Mouse (Mus musculus): Measurements from ENCODE around the gene Magi3. TPM values are rescaled to one million over a fixed set of nuclear protein-coding genes. Genes with fewer than 3 reads are reported as not detected.

Gene Magi3
- polyA plus RNA-seq, 1 experiment from 2014 or later, result 8.7 TPM

GRCm38 (mm10) chr3:104182711-104183110 lies 37.5 kb downstream of the Magi3 start:
- Histone ChIP-seq H3K4me3 (no peak overlapping the region), H3K9me3 (no peaks in the 10 kb centered on the region), H3K36me3 (peaks cover 10% of the 10 kb centered on the region), H3K27me3 (ENCODE audit: insufficient read depth, poor library complexity, severe bottlenecking) (no peaks in the 10 kb centered on the region), H3K4me1 (no peaks in the 10 kb centered on the region), H3K27ac (no peak overlapping the region)
- DNase-seq (ENCODE audit: low spot score), result no peak

GRCm38 (mm10) chr3:104161347-104161746 lies 58.8 kb downstream of the Magi3 start:
- H3K36me3 ChIP-seq, result no peaks in the 10 kb centered on the region
- no peak for DNase-seq (ENCODE audit: low spot score)
- WGBS, result 87% methylated on average over 3 of the region's 3 CpGs
- no peaks in the 10 kb centered on the region for H3K4me1 ChIP-seq
- no peaks in the 10 kb centered on the region for H3K27me3 ChIP-seq (ENCODE audit: insufficient read depth, poor library complexity, severe bottlenecking)
- H3K4me3 ChIP-seq, result no peak overlapping the region
- no peaks in the 10 kb centered on the region for H3K9me3 ChIP-seq
- no peak overlapping the region for H3K27ac ChIP-seq

DNA sequence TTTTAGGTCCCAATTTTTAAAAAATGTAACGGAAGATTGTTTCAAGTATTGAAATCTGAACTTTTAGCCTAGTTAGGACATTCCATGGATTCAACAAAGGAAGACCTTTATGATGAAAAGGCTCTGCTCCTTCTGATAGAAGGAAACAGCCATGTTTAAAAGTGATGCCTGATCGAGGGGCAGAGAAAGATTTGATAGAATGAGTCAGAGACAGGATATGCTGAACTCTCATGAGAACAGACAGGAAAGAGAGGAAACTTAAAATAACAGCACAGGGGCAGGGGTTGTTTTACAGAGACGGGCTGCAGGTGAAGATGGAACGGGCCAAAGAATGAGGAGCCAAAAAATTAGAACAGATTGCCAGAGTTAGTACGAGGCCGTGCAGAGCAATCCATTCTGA lies 59.6 kb downstream of the Magi3 start:
- no peak for DNase-seq (ENCODE audit: low spot score)
- Histone ChIP-seq H3K9me3 (no peaks in the 10 kb centered on the region), H3K4me3 (no peak overlapping the region), H3K36me3 (no peaks in the 10 kb centered on the region), H3K27me3 (ENCODE audit: insufficient read depth, poor library complexity, severe bottlenecking) (no peaks in the 10 kb centered on the region), H3K4me1 (no peaks in the 10 kb centered on the region), H3K27ac (no peak overlapping the region)
- WGBS, result 73% methylated on average over 6 of the region's 6 CpGs

GRCm38 (mm10) chr3:104150146-104150545 lies 70.0 kb downstream of the Magi3 start:
- no peaks in the 10 kb centered on the region for H3K36me3 ChIP-seq
- no peak for DNase-seq (ENCODE audit: low spot score)
- WGBS, result 72% methylated on average over 2 of the region's 2 CpGs
- 0 out of 2 replicates have a peak, but pooled peaks cover 3% of the 10 kb centered on the region for H3K4me1 ChIP-seq
- no peak overlapping the region for H3K27ac ChIP-seq
- no peaks in the 10 kb centered on the region for H3K27me3 ChIP-seq (ENCODE audit: insufficient read depth, poor library complexity, severe bottlenecking)
- no peaks in the 10 kb centered on the region for H3K9me3 ChIP-seq
- H3K4me3 ChIP-seq, result no peak overlapping the region

DNA sequence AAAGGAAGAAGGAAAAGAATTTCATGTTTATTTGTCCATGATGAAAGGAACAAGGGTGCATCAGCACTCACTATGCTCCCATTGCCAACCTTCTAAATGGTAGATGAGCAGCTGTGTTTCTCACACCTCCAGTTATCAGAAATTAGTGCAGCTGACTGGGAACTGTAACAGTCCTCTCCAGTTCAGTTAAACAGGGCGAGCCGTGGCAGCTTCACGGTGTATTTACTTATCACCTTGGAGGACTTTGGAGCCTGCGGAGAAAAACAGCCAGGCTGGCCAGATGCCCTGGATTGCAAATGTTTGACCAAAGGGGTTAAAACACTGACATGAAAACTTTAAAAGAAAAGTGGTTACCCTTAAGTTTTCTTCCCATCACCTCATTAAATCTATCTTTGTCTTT lies 77.8 kb downstream of the Magi3 start:
- WGBS, result 11% methylated on average over 4 of the region's 4 CpGs
- no peak overlapping the region for H3K4me3 ChIP-seq
- no peaks in the 10 kb centered on the region for H3K36me3 ChIP-seq
- no peaks in the 10 kb centered on the region for H3K27me3 ChIP-seq (ENCODE audit: insufficient read depth, poor library complexity, severe bottlenecking)
- no peak overlapping the region for H3K27ac ChIP-seq
- H3K9me3 ChIP-seq, result no peaks in the 10 kb centered on the region
- no peak for DNase-seq (ENCODE audit: low spot score)
- H3K4me1 ChIP-seq, result peaks cover 12% of the 10 kb centered on the region; the same call in 1 of the 2 replicates

- Histone ChIP-seq H3K36me3 (no peaks in the 10 kb centered on the region), H3K9me3 (no peaks in the 10 kb centered on the region), H3K4me3 (no peak overlapping the region), H3K4me1 (peaks cover 16% of the 10 kb centered on the region; the same call in 1 of the 2 replicates), H3K27me3 (ENCODE audit: insufficient read depth, poor library complexity, severe bottlenecking) (no peaks in the 10 kb centered on the region), H3K27ac (no peak overlapping the region)
- 91% methylated on average over 4 of the region's 4 CpGs for WGBS
- no peak for DNase-seq (ENCODE audit: low spot score)
Observed at GRCm38 (mm10) chr3:104138953-104139450, 81.2 kb downstream of the Magi3 start.

DNA sequence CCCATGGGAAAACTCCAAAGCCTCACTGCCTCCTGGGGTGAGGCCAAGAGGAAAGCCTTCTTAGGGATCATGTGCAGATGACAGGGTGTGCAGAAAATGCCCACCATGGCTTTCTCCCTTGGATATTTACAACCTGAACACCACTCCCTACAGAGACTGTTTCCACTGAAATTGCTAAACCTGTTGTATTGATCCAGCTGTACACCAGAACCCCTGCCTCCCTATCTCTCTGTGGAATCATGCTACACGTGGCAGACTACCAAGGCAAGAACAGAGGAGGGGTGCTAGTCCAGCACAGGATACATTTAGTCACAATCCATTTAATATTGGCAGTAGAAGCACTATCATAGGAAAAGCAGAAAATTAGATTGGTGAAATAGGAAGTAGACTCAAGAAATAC lies 94.5 kb downstream of the Magi3 start:
- DNase-seq (ENCODE audit: low spot score), result no peak
- H3K27ac ChIP-seq, result no peak overlapping the region
- peaks cover 4% of the 10 kb centered on the region; the same call in 1 of the 2 replicates for H3K4me1 ChIP-seq
- WGBS, result 65% methylated on average over 1 of the region's 1 CpGs
- peaks cover 4% of the 10 kb centered on the region for H3K36me3 ChIP-seq
- no peaks in the 10 kb centered on the region for H3K9me3 ChIP-seq
- H3K27me3 ChIP-seq (ENCODE audit: insufficient read depth, poor library complexity, severe bottlenecking), result no peaks in the 10 kb centered on the region
- no peak overlapping the region for H3K4me3 ChIP-seq

GRCm38 (mm10) chr3:104123846-104124245 lies 96.3 kb downstream of the Magi3 start:
- DNase-seq (ENCODE audit: low spot score), result no peak
- no peak overlapping the region for H3K4me3 ChIP-seq
- no peaks in the 10 kb centered on the region for H3K4me1 ChIP-seq
- H3K27ac ChIP-seq, result no peak overlapping the region
- 80% methylated on average over 1 of the region's 1 CpGs for WGBS
- no peaks in the 10 kb centered on the region for H3K27me3 ChIP-seq (ENCODE audit: insufficient read depth, poor library complexity, severe bottlenecking)
- no peaks in the 10 kb centered on the region for H3K9me3 ChIP-seq
- peaks cover 4% of the 10 kb centered on the region for H3K36me3 ChIP-seq

GRCm38 (mm10) chr3:104109478-104109877 lies 110.7 kb downstream of the Magi3 start:
- Histone ChIP-seq H3K27me3 (ENCODE audit: insufficient read depth, poor library complexity, severe bottlenecking) (no peaks in the 10 kb centered on the region), H3K4me1 (no peaks in the 10 kb centered on the region), H3K9me3 (no peaks in the 10 kb centered on the region), H3K27ac (no peak overlapping the region), H3K36me3 (no peaks in the 10 kb centered on the region), H3K4me3 (no peak overlapping the region)
- DNase-seq (ENCODE audit: low spot score), result no peak
- WGBS, result 85% methylated on average over 3 of the region's 3 CpGs

DNA sequence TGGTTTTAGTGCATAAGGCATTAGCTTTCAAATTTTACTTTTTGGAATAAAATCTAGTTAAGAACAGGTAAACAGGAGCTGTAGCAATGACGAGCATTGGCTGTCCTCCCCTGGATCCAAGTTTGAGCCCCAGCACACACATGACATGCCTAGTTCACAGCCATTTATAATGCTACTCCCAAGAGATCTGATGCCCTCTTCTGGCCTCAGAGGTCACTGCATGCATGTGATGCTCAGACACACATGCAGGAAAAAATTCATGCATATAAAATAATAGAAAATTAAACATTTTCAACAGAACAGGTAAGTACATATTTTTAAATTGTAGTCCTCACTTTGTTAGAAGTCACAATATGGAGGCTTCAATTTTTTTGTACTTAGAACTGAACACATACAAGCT lies 115.2 kb downstream of the Magi3 start:
- no peak overlapping the region for H3K4me3 ChIP-seq
- H3K9me3 ChIP-seq, result no peaks in the 10 kb centered on the region
- no peak for DNase-seq (ENCODE audit: low spot score)
- H3K27me3 ChIP-seq (ENCODE audit: insufficient read depth, poor library complexity, severe bottlenecking), result no peaks in the 10 kb centered on the region
- WGBS, result 64% methylated on average over 1 of the region's 1 CpGs
- no peaks in the 10 kb centered on the region for H3K36me3 ChIP-seq
- H3K4me1 ChIP-seq, result no peaks in the 10 kb centered on the region
- H3K27ac ChIP-seq, result no peak overlapping the region

DNA sequence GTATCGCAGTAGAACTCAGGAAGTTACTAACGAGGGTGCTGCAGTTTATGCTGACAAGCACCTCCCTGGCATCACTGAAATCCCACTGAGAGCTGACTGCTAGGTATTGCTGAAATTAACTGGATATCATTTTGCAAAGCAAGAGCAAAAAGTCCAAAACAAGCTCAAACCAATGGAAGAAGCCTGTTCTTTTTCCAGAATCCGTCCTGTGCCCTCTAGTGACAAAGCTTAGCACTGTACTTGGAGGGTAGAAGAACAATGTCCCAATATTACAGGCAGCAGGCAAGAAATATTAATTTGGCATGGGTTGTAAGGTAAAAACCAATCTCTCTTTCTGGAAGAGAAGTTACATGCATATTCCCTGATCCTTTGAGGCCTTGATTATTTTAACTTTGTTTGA lies 118.5 kb downstream of the Magi3 start:
- Histone ChIP-seq H3K9me3 (no peaks in the 10 kb centered on the region), H3K4me1 (no peaks in the 10 kb centered on the region), H3K27ac (no peak overlapping the region), H3K4me3 (no peak overlapping the region), H3K36me3 (no peaks in the 10 kb centered on the region), H3K27me3 (ENCODE audit: insufficient read depth, poor library complexity, severe bottlenecking) (no peaks in the 10 kb centered on the region)
- DNase-seq (ENCODE audit: low spot score), result no peak
- 75% methylated on average over 3 of the region's 3 CpGs for WGBS

GRCm38 (mm10) chr3:104101249-104101648 lies 118.9 kb downstream of the Magi3 start:
- H3K36me3 ChIP-seq, result no peaks in the 10 kb centered on the region
- H3K9me3 ChIP-seq, result no peaks in the 10 kb centered on the region
- H3K27ac ChIP-seq, result no peak overlapping the region
- H3K27me3 ChIP-seq (ENCODE audit: insufficient read depth, poor library complexity, severe bottlenecking), result no peaks in the 10 kb centered on the region
- H3K4me1 ChIP-seq, result no peaks in the 10 kb centered on the region
- no peak for DNase-seq (ENCODE audit: low spot score)
- H3K4me3 ChIP-seq, result no peak overlapping the region

DNA sequence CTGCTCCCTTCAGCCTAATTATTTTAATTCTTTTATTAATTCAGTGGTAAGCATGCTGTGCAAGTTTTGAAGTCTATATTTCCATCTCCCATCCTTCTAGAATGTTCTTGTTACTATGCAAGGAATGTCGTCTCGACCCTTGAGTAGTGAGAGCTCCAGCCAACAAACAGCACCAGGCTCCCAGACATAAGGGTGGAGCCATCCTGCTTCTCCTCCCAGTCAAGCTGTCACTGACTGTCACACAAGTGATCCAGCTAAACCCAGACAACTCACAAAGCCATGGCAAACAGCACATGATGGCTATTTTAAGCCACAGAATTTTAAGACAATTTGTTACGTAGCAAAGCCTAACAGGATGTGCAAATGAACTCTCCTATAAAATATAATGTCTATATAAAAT lies 124.2 kb downstream of the Magi3 start:
- DNase-seq (ENCODE audit: low spot score), result peak; percentile 78
- Histone ChIP-seq H3K4me1 (0 out of 2 replicates have a peak, but pooled peaks cover 3% of the 10 kb centered on the region), H3K27ac (0 out of 2 replicates have a peak overlapping the region, but pooled peaks have one; percentile 10), H3K27me3 (ENCODE audit: insufficient read depth, poor library complexity, severe bottlenecking) (no peaks in the 10 kb centered on the region), H3K9me3 (no peaks in the 10 kb centered on the region), H3K4me3 (no peak overlapping the region), H3K36me3 (peaks cover 16% of the 10 kb centered on the region)
- WGBS, result 36% methylated on average over 3 of the region's 3 CpGs

- Histone ChIP-seq H3K4me3 (no peak overlapping the region), H3K27ac (no peak overlapping the region), H3K9me3 (no peaks in the 10 kb centered on the region), H3K36me3 (peaks cover 16% of the 10 kb centered on the region), H3K27me3 (ENCODE audit: insufficient read depth, poor library complexity, severe bottlenecking) (no peaks in the 10 kb centered on the region), H3K4me1 (0 out of 2 replicates have a peak, but pooled peaks cover 3% of the 10 kb centered on the region)
- no peak for DNase-seq (ENCODE audit: low spot score)
- WGBS, result 83% methylated on average over 1 of the region's 1 CpGs
Observed at GRCm38 (mm10) chr3:104094646-104095045, 125.5 kb downstream of the Magi3 start.

All from heart, embryonic 10.5 days (tissue).